Comparison of ENCODE assay signal across 30 mouse cellular contexts in genomic region chr15:4934731-4935130, GRCm38 (mm10). TPM values are rescaled to one million over a fixed set of nuclear protein-coding genes. Genes with fewer than 3 reads are reported as not detected.
"Had no signal": no experiment of that assay in that cellular context is flagged by ENCODE, and none has a peak within 500 bp of the region (broad histone marks: within the 10 kb centered on the region; RNA-seq: fewer than 3 reads in every experiment).

No protein-coding gene starts in this region.

- H3K27me3 ChIP-seq: kidney, embryonic 15.5 days; limb, embryonic 15.5 days; megakaryocyte, embryonic 14.5 days; midbrain, embryonic 13.5 days had no signal

- H3K36me3 ChIP-seq: kidney, embryonic 15.5 days; limb, embryonic 15.5 days; midbrain, embryonic 10.5 days; midbrain, embryonic 13.5 days had no signal

- ATAC-seq: liver, postnatal 0 days; lung, postnatal 0 days; midbrain, embryonic 13.5 days; midbrain, embryonic 16.5 days had no signal

- DNase-seq: kidney, adult 8-10 months; kidney, postnatal 10 days; kidney, postnatal 36 days; layer of hippocampus, postnatal 36 days; liver, postnatal 0 days; lung, embryonic 14.5 days; thymus, adult 18-20 months; thymus, postnatal 36 days had no signal

- H3K9ac ChIP-seq: kidney, embryonic 15.5 days; limb, embryonic 15.5 days; liver, embryonic 14.5 days; liver, postnatal 0 days; lung, embryonic 14.5 days; midbrain, embryonic 13.5 days had no signal

- H3K27ac ChIP-seq: kidney, embryonic 15.5 days; left cerebral cortex, adult 2 months; limb, embryonic 15.5 days; liver, embryonic 14.5 days; macrophage; midbrain, embryonic 10.5 days; midbrain, embryonic 13.5 days had no signal

- H3K4me3 ChIP-seq: kidney, embryonic 15.5 days; left cerebral cortex, adult 2 months; limb, embryonic 15.5 days; megakaryocyte, embryonic 14.5 days; midbrain, embryonic 10.5 days; midbrain, embryonic 13.5 days had no signal

- H3K9me3 ChIP-seq: kidney, embryonic 15.5 days; limb, embryonic 15.5 days; megakaryocyte, embryonic 14.5 days; midbrain, embryonic 10.5 days; midbrain, embryonic 13.5 days had no signal

- H3K4me1 ChIP-seq: kidney, embryonic 15.5 days; megakaryocyte, embryonic 14.5 days; midbrain, embryonic 10.5 days; midbrain, embryonic 13.5 days had no signal

- H3K4me2 ChIP-seq: kidney, embryonic 15.5 days; limb, embryonic 15.5 days; liver, embryonic 11.5 days; lung, embryonic 14.5 days; midbrain, embryonic 13.5 days had no signal

RNA-seq across cellular contexts. Expression of gene Mroh2b, which starts 36.2 kb away (rescaled TPM):
- total RNA-seq: layer of hippocampus, adult 8-10 months; layer of hippocampus, postnatal 10 days; layer of hippocampus, postnatal 36 days; left cerebral cortex, adult 2 months; left cerebral cortex, postnatal 14 days; monocyte, adult 5-6 weeks had no signal
- polyA plus RNA-seq: kidney, embryonic 15.5 days; limb, embryonic 11.5 days; limb, embryonic 15.5 days; liver, embryonic 11.5 days; liver, embryonic 14.5 days; liver, postnatal 0 days; lung, embryonic 14.5 days; lung, postnatal 0 days; macrophage; midbrain, embryonic 10.5 days; midbrain, embryonic 13.5 days; midbrain, embryonic 16.5 days; neural tube, embryonic 11.5 days; neural tube, embryonic 14.5 days; small intestine, adult 2 months; spleen, adult 2 months; stomach, embryonic 16.5 days; urinary bladder, adult 2 months had no signal
